Mouse (Mus musculus) hindbrain, embryonic 14.5 days (tissue): ENCODE results near the gene Gh. TPM values are rescaled to one million over a fixed set of nuclear protein-coding genes. Genes with fewer than 3 reads are reported as not detected.

ENCODE experiments used
- ATAC-seq: fragments of 200-750 bp; cut with Nextera tagmentation; 2 replicates; pipeline ENCODE4 v1.8.0; 2017; ENCODE audit warnings: moderate number of reproducible peaks, mild to moderate bottlenecking, moderate TSS enrichment, moderate library complexity; ENCODE audit not compliant: low FRiP score
- DNase-seq: peaks from one replicate; pipeline ENCODE4 v3.0.0-alpha.2; 2015; ENCODE audit warnings: low spot score
- H3K27ac ChIP-seq: fragments of 300-500 bp; sonication (generic); 2 replicates; pipeline ENCODE4 v1.5.1; 2014; ENCODE audit warnings: mild to moderate bottlenecking, moderate library complexity
- H3K27me3 ChIP-seq: fragments of 300-500 bp; sonication (generic); 2 replicates; pipeline ENCODE4 v1.6.1; 2014; ENCODE audit warnings: mild to moderate bottlenecking, low read length, mixed read lengths; ENCODE audit not compliant: control insufficient read depth, insufficient read depth
- H3K36me3 ChIP-seq: fragments of 300-500 bp; sonication (generic); replicated peaks from 2 replicates; pipeline ENCODE4 v1.6.1; 2014; ENCODE audit not compliant: control insufficient read depth, insufficient read depth
- H3K4me1 ChIP-seq: fragments of 300-500 bp; sonication (generic); replicated peaks from 2 replicates; pipeline ENCODE4 v1.6.1; 2014; ENCODE audit warnings: antibody characterized with exemption, low read length, mixed read lengths; ENCODE audit not compliant: control insufficient read depth, insufficient read depth
- H3K4me2 ChIP-seq: fragments of 300-500 bp; sonication (generic); replicated peaks from 2 replicates; pipeline ENCODE4 v1.6.1; 2014; ENCODE audit warnings: mild to moderate bottlenecking, moderate library complexity
- H3K4me3 ChIP-seq: fragments of 300-500 bp; sonication (generic); replicated peaks from 2 replicates; pipeline ENCODE4 v1.5.1; 2014; ENCODE audit warnings: mild to moderate bottlenecking, low read length
- H3K9ac ChIP-seq: fragments of 300-500 bp; sonication (generic); 2 replicates; pipeline ENCODE4 v1.6.1; 2014
- H3K9me3 ChIP-seq: fragments of 300-500 bp; sonication (generic); 2 replicates; pipeline ENCODE4 v1.6.1; 2016; ENCODE audit warnings: low read length; ENCODE audit not compliant: control insufficient read depth
- WGBS: fragments of 180-500 bp; shearing (Covaris S2); extraction: QIAGEN DNeasy Blood & Tissue Kit; methylation state at CpG from one replicate; pipeline ENCODE4 v1.1.7; 2014; 5-methylcytosine and 5-hydroxymethylcytosine counted together
- polyA plus RNA-seq: library from polyadenylated mRNA; unstranded; fragments of >200 nt; fragmentation: Nextera tagmentation; extraction: Ambion mirVana; gene quantifications from 2 replicates; pipeline ENCODE4 v1.2.1, GENCODE M21; 2014

Gh gene
- polyA plus RNA-seq, 1 experiment from 2014 or later, result not detected

GRCm38 (mm10) chr11:106316416-106316815, 14.8 kb upstream of the Gh start:
- Histone ChIP-seq H3K36me3 (no peaks in the 10 kb centered on the region), H3K27me3 (no peaks in the 10 kb centered on the region), H3K9ac (no peak overlapping the region), H3K4me3 (no peak overlapping the region), H3K4me1 (no peaks in the 10 kb centered on the region), H3K4me2 (no peak overlapping the region), H3K27ac (no peak overlapping the region), H3K9me3 (no peaks in the 10 kb centered on the region)
- no peak for DNase-seq
- ATAC-seq, result no peak
- WGBS, result 86% methylated on average over 1 of the region's 1 CpGs

GRCm38 (mm10) chr11:106314333-106314812, 12.7 kb upstream of the Gh start, which contains the start of gene Cd79b:
Cd79b (minus strand) TSS chr11:106314762.
- DNase-seq (no peak), ATAC-seq (no peak)
- Histone ChIP-seq H3K36me3 (no peaks in the 10 kb centered on the region), H3K4me2 (no peak within 1 kb of the TSS), H3K9ac (no peak within 1 kb of the TSS), H3K4me3 (no peak within 1 kb of the TSS), H3K9me3 (no peaks in the 10 kb centered on the region), H3K27ac (no peak within 1 kb of the TSS), H3K4me1 (no peaks in the 10 kb centered on the region), H3K27me3 (no peaks in the 10 kb centered on the region)
- 74% methylated on average over 9 of the region's 9 CpGs for WGBS

GRCm38 (mm10) chr11:106313533-106313932, 11.9 kb upstream of the Gh start:
- ATAC-seq (no peak), DNase-seq (no peak)
- Histone ChIP-seq H3K4me1 (no peaks in the 10 kb centered on the region), H3K27me3 (no peaks in the 10 kb centered on the region), H3K4me3 (no peak overlapping the region), H3K36me3 (no peaks in the 10 kb centered on the region), H3K9me3 (no peaks in the 10 kb centered on the region), H3K4me2 (no peak overlapping the region), H3K9ac (no peak overlapping the region), H3K27ac (no peak overlapping the region)
- 84% methylated on average over 5 of the region's 5 CpGs for WGBS

DNA sequence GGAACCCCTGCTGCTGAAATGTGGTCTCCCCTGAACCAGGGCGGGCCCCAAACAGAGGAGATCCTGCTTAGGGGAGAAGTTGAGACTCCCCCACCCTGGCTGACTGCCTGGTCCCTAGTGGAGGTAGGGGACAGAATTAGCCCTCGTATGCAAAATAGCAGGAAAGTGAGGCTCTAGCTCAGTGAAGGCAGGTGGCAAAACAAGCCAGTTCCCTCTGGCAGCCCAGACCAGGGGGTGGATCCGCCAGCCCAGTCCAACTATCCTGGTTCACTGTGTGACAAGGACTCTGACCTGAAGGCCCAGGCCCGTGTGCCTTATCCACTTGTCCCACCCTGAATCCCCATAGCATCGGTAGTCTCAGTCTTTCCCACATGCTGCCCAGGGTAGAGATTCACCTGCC, 8.5 kb upstream of the Gh start:
- no peak overlapping the region for H3K4me3 ChIP-seq
- H3K9me3 ChIP-seq, result no peaks in the 10 kb centered on the region
- DNase-seq, result no peak
- ATAC-seq, result no peak
- no peaks in the 10 kb centered on the region for H3K36me3 ChIP-seq
- H3K4me1 ChIP-seq, result no peaks in the 10 kb centered on the region
- no peak overlapping the region for H3K27ac ChIP-seq
- H3K9ac ChIP-seq, result no peak overlapping the region
- WGBS, result 73% methylated on average over 5 of the region's 5 CpGs
- no peak overlapping the region for H3K4me2 ChIP-seq
- no peaks in the 10 kb centered on the region for H3K27me3 ChIP-seq

DNA sequence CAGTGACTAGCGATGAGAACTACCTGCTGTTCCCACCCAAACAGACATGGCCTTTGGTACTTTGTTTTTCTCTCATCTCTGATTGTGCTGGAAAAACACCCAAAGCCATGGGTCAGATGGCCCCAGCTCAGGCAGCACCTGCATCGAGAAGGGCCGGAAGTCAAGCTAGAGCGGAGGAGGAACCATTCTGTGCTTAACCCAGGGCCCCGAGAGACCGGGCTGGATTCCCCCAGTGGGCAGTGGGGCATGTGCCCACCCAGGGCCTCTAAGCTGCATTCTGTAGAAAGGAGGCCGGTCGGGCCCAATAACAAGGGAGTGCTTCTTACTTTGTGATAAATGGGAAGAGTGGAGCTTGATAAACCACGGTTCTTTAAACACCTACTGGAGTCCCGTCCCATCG, 6.5 kb upstream of the Gh start:
- Histone ChIP-seq H3K9ac (no peak overlapping the region), H3K9me3 (no peaks in the 10 kb centered on the region), H3K36me3 (no peaks in the 10 kb centered on the region), H3K4me3 (no peak overlapping the region), H3K4me1 (no peaks in the 10 kb centered on the region), H3K27me3 (no peaks in the 10 kb centered on the region), H3K27ac (no peak overlapping the region), H3K4me2 (no peak overlapping the region)
- ATAC-seq (no peak), DNase-seq (no peak)
- 84% methylated on average over 11 of the region's 11 CpGs for WGBS

- Histone ChIP-seq H3K27me3 (no peaks in the 10 kb centered on the region), H3K27ac (no peak overlapping the region), H3K9me3 (no peaks in the 10 kb centered on the region), H3K36me3 (no peaks in the 10 kb centered on the region), H3K4me3 (no peak overlapping the region), H3K9ac (no peak overlapping the region), H3K4me2 (no peak overlapping the region), H3K4me1 (no peaks in the 10 kb centered on the region)
- 91% methylated on average over 5 of the region's 5 CpGs for WGBS
- no peak for ATAC-seq
- DNase-seq, result no peak
Measured at GRCm38 (mm10) chr11:106307432-106307831, 5.8 kb upstream of the Gh start.

- Histone ChIP-seq H3K36me3 (no peaks in the 10 kb centered on the region), H3K27me3 (no peaks in the 10 kb centered on the region), H3K9me3 (no peaks in the 10 kb centered on the region), H3K27ac (no peak overlapping the region), H3K4me3 (no peak overlapping the region), H3K9ac (no peak overlapping the region), H3K4me2 (no peak overlapping the region), H3K4me1 (no peaks in the 10 kb centered on the region)
- WGBS, result 86% methylated on average over 9 of the region's 9 CpGs
- no peak for ATAC-seq
- no peak for DNase-seq
Measured at GRCm38 (mm10) chr11:106306758-106307157, 5.1 kb upstream of the Gh start.

DNA sequence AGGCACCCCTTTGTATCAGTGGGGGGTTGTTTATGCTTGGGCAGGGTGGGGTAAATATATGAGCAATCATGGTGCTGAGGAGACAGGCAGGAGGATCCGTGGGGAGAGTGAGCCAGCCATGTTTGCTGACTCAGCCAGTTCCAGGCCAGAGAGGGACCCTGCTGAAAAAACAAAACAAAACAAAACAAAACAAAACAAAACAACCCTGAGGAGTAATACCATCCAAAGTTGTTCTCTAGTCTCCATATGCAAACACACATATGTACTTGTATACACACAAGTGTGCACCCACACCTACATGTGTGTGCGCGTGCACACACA, 4.4 kb upstream of the Gh start:
- Histone ChIP-seq H3K4me1 (no peaks in the 10 kb centered on the region), H3K4me2 (no peak overlapping the region), H3K9me3 (no peaks in the 10 kb centered on the region), H3K9ac (no peak overlapping the region), H3K27me3 (no peaks in the 10 kb centered on the region), H3K4me3 (no peak overlapping the region), H3K27ac (no peak overlapping the region), H3K36me3 (no peaks in the 10 kb centered on the region)
- ATAC-seq (no peak), DNase-seq (no peak)
- WGBS, result 83% methylated on average over 3 of the region's 3 CpGs

- H3K9me3 ChIP-seq, result no peaks in the 10 kb centered on the region
- H3K27ac ChIP-seq, result no peak overlapping the region
- DNase-seq, result no peak
- no peak overlapping the region for H3K9ac ChIP-seq
- H3K36me3 ChIP-seq, result no peaks in the 10 kb centered on the region
- no peaks in the 10 kb centered on the region for H3K4me1 ChIP-seq
- ATAC-seq, result no peak
- no peak overlapping the region for H3K4me3 ChIP-seq
- no peak overlapping the region for H3K4me2 ChIP-seq
- H3K27me3 ChIP-seq, result no peaks in the 10 kb centered on the region
- 81% methylated on average over 10 of the region's 10 CpGs for WGBS
Measured at GRCm38 (mm10) chr11:106305348-106306064, 3.8 kb upstream of the Gh start.

DNA sequence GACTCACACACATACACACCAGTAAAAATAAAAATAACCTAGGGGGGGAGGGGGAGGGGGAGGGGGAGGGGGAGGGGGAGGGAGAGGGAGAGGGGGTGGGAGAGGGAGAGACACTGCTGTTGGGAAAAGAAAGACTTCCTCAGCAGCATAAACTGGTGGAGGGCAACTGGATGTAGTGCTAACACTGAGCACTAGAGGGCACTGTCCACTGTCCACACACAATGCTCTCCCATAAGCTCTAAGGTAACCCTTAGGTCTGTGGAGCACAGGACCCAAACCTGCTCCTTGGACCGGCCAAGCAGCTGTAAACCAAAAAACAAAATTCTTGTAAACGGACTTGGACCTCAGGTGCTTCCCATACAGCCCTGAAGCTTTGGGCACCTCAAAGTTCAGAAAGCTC, 969 bp upstream of the Gh start:
- no peaks in the 10 kb centered on the region for H3K4me1 ChIP-seq
- no peaks in the 10 kb centered on the region for H3K36me3 ChIP-seq
- ATAC-seq (no peak; the same call in 1 of the 2 replicates), DNase-seq (peak; percentile 70)
- whole genome bisulfite sequencing, result 41% methylated on average over 2 of the region's 2 CpGs
- H3K27ac ChIP-seq, result no peak overlapping the region
- H3K27me3 ChIP-seq, result no peaks in the 10 kb centered on the region
- H3K4me3 ChIP-seq, result no peak overlapping the region
- no peak overlapping the region for H3K4me2 ChIP-seq
- H3K9me3 ChIP-seq, result no peaks in the 10 kb centered on the region
- H3K9ac ChIP-seq, result no peak overlapping the region
